Mouse (Mus musculus) left cerebral cortex, postnatal 36 days (tissue): ENCODE measurements at regions not wholly inside any gene's neighbourhood (a gene's known extent, or its start where the extent isn't known, plus 50 kb on each side); places are given as distances from the start of the nearest gene placed in this dataset.

Experiments
- DNase-seq, 2 experiments: peaks; one replicate each; pipeline ENCODE4 v3.0.0; 2021 to 2022; ENCODE audit warnings: low spot score in 2 of 2, mixed read lengths in 1 of 2
- intact Hi-C: fragments of 180-260 bp; cut with DNase I; formaldehyde crosslinking; loops from one replicate; pipeline ENCODE4 v1.15.1; 2025

GRCm38 (mm10) chr4:70160525-70161224 lies 249.6 kb downstream of the Cdk5rap2 start:
- intact Hi-C loops = no loop called here
- DNase-seq = no peak

GRCm38 (mm10) chr4:70160062-70160461 lies 250.2 kb downstream of the Cdk5rap2 start:
- intact Hi-C loops = no loop called here
- DNase-seq = no peak

- no peak for DNase-seq
- intact Hi-C loops = no loop called here
Measured at GRCm38 (mm10) chr4:70153179-70153578, 257.1 kb downstream of the Cdk5rap2 start.

- DNase-seq = no peak
- intact Hi-C loops = no loop called here
Measured at GRCm38 (mm10) chr4:70109011-70109410, 301.2 kb downstream of the Cdk5rap2 start.

GRCm38 (mm10) chr4:70105776-70106175 lies 304.5 kb downstream of the Cdk5rap2 start:
- intact Hi-C loops = no loop called here
- no peak for DNase-seq

- intact Hi-C loops = no loop called here
- no peak for DNase-seq
Measured at GRCm38 (mm10) chr4:70097353-70097752, 312.9 kb downstream of the Cdk5rap2 start.

GRCm38 (mm10) chr4:70078206-70078605 lies 332.0 kb downstream of the Cdk5rap2 start:
- intact Hi-C loops = no loop called here
- no peak for DNase-seq

- no peak for DNase-seq
- intact Hi-C loops = no loop called here
Measured at GRCm38 (mm10) chr4:70062516-70062915, 347.7 kb downstream of the Cdk5rap2 start.

GRCm38 (mm10) chr4:70058831-70059544 lies 351.3 kb downstream of the Cdk5rap2 start:
- peak; percentile 62 to 68 for DNase-seq
- intact Hi-C loops = no loop called here

GRCm38 (mm10) chr4:70053136-70053535 lies 357.1 kb downstream of the Cdk5rap2 start:
- DNase-seq = no peak
- intact Hi-C loops = no loop called here

GRCm38 (mm10) chr4:70038241-70038640 lies 372.0 kb downstream of the Cdk5rap2 start:
- intact Hi-C loops = no loop called here
- no peak for DNase-seq

GRCm38 (mm10) chr4:70035912-70036311 lies 374.3 kb downstream of the Cdk5rap2 start:
- intact Hi-C loops = no loop called here
- DNase-seq = peak; percentile 25 to 56

- DNase-seq = no peak
- intact Hi-C loops = no loop called here
Measured at GRCm38 (mm10) chr4:70032497-70032896, 377.7 kb downstream of the Cdk5rap2 start.

GRCm38 (mm10) chr4:70026848-70027247 lies 383.4 kb downstream of the Cdk5rap2 start:
- no peak for DNase-seq
- intact Hi-C loops = no loop called here

- intact Hi-C loops = no loop called here
- no peak for DNase-seq
Measured at GRCm38 (mm10) chr4:70024838-70025376, 385.3 kb downstream of the Cdk5rap2 start.

- DNase-seq = no peak
- intact Hi-C loops = no loop called here
Measured at GRCm38 (mm10) chr4:70020905-70021470, 389.3 kb downstream of the Cdk5rap2 start.

GRCm38 (mm10) chr4:70012220-70012580 lies 398.0 kb downstream of the Cdk5rap2 start:
- intact Hi-C loops = no loop called here
- DNase-seq = no peak

GRCm38 (mm10) chr4:70011491-70012219 lies 398.6 kb downstream of the Cdk5rap2 start:
- intact Hi-C loops = no loop called here
- DNase-seq = no peak

GRCm38 (mm10) chr4:70010466-70010865 lies 399.8 kb downstream of the Cdk5rap2 start:
- DNase-seq = no peak

GRCm38 (mm10) chr4:70004966-70005365 lies 405.3 kb downstream of the Cdk5rap2 start:
- intact Hi-C loops = no loop called here
- no peak for DNase-seq

More at GRCm38 (mm10) chr4:70010466-70010865, 399.8 kb downstream of the Cdk5rap2 start:
- intact Hi-C loops = no loop called here
